In the genomic region with DNA sequence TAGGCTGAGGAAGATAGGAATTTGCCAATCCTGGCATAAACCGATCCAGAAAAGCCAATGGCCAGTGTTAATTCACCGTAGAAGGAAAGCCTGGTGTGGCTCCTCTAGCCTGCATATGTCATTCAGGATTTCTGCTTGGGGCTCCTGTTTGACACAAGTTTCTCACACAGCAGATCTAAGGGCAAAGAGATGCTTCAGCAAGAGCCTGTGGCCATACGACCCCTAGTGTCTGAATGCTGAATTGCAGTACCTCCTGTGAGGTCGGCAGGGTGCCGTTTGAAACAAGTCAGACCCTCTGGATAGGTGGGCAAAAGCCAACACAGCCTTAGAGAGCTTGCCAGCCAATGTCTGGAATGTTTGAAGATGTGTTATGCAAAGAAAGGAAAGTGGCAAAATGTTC, we compare ENCODE assay signal across 8 mouse cellular contexts. TPM values are rescaled to one million over a fixed set of nuclear protein-coding genes. Genes with fewer than 3 reads are reported as not detected.
DNase-seq lines count a peak whose midpoint lies in the region; ATAC-seq and TF ChIP-seq lines count a peak whose summit lies in the region.

No protein-coding gene starts in this region.

- H3K4me2 ChIP-seq in hindbrain, embryonic 12.5 days (replicated peaks), result no peak overlapping the region

- 0 out of 2 replicates have a peak, but pooled peaks cover 4% of the 10 kb centered on the region for H3K4me1 ChIP-seq in hindbrain, embryonic 10.5 days (replicated peaks)
- peaks cover 10% of the 10 kb centered on the region for H3K4me1 ChIP-seq in hindbrain, embryonic 12.5 days
- H3K4me1 ChIP-seq in embryonic facial prominence, embryonic 10.5 days, result no peaks in the 10 kb centered on the region
- H3K4me1 ChIP-seq in heart, adult 2 months (ENCODE audit: control insufficient read depth, insufficient read depth, low read length), result no peaks in the 10 kb centered on the region

- peak; percentile 73 for DNase-seq in hindbrain, embryonic 10.5 days (ENCODE audit: low spot score)
- peak; percentile 63 for DNase-seq in adrenal gland, postnatal 25 days
- peak; percentile 75 for DNase-seq in embryonic facial prominence, embryonic 10.5 days (ENCODE audit: low spot score)
- DNase-seq in heart, adult 2 months, result peak; percentile 38 to 74
- peak; percentile 39 for DNase-seq in layer of hippocampus, adult 9-11 months
- peak; percentile 46 to 75 for DNase-seq in lung, postnatal 4 days
- DNase-seq in right cerebral cortex, postnatal 4 days, result peak; percentile 62

- peak; percentile 99 for TF ChIP-seq CTCF in heart, adult 2 months (IDR thresholded peaks at IDR 0.05)

- 26% methylated on average over 5 of the region's 5 CpGs for WGBS in hindbrain, embryonic 10.5 days
- WGBS in hindbrain, embryonic 12.5 days, result 22% methylated on average over 5 of the region's 5 CpGs
- WGBS in embryonic facial prominence, embryonic 10.5 days, result 26% methylated on average over 5 of the region's 5 CpGs
- 18% methylated on average over 5 of the region's 5 CpGs for WGBS in heart, adult 2 months

- H3K27me3 ChIP-seq in hindbrain, embryonic 10.5 days (ENCODE audit: insufficient read depth, poor library complexity, severe bottlenecking), result no peaks in the 10 kb centered on the region
- no peaks in the 10 kb centered on the region for H3K27me3 ChIP-seq in hindbrain, embryonic 12.5 days
- no peaks in the 10 kb centered on the region for H3K27me3 ChIP-seq in embryonic facial prominence, embryonic 10.5 days (replicated peaks; ENCODE audit: low read depth, poor library complexity, severe bottlenecking)
- no peaks in the 10 kb centered on the region for H3K27me3 ChIP-seq in heart, adult 2 months (ENCODE audit: control insufficient read depth, insufficient read depth, low read length)

- ATAC-seq in hindbrain, embryonic 12.5 days (ENCODE audit: low FRiP score), result no peak

- no peaks in the 10 kb centered on the region for H3K36me3 ChIP-seq in hindbrain, embryonic 10.5 days
- H3K36me3 ChIP-seq in hindbrain, embryonic 12.5 days, result no peaks in the 10 kb centered on the region
- H3K36me3 ChIP-seq in embryonic facial prominence, embryonic 10.5 days (replicated peaks), result no peaks in the 10 kb centered on the region
- no peaks in the 10 kb centered on the region for H3K36me3 ChIP-seq in heart, adult 2 months (ENCODE audit: control insufficient read depth, insufficient read depth, low read length)

- 0 out of 2 replicates have a peak, but pooled peaks have one; percentile 22 for TF ChIP-seq EP300 in heart, adult 2 months (IDR thresholded peaks at IDR 0.05; ENCODE audit: insufficient read depth, low read depth, low read length)

- no peak for TF ChIP-seq POLR2A in heart, adult 2 months (IDR thresholded peaks at IDR 0.05; ENCODE audit: insufficient read depth, low read depth, low read length)

- H3K9me3 ChIP-seq in hindbrain, embryonic 10.5 days, result no peaks in the 10 kb centered on the region
- H3K9me3 ChIP-seq in hindbrain, embryonic 12.5 days (replicated peaks), result no peaks in the 10 kb centered on the region
- no peaks in the 10 kb centered on the region for H3K9me3 ChIP-seq in embryonic facial prominence, embryonic 10.5 days

- H3K27ac ChIP-seq in hindbrain, embryonic 10.5 days, result no peak overlapping the region
- no peak overlapping the region for H3K27ac ChIP-seq in hindbrain, embryonic 12.5 days
- no peak overlapping the region for H3K27ac ChIP-seq in embryonic facial prominence, embryonic 10.5 days (replicated peaks)
- H3K27ac ChIP-seq in heart, adult 2 months, result no peak overlapping the region

- H3K79me2 ChIP-seq in heart, adult 2 months (replicated peaks; ENCODE audit: control insufficient read depth, insufficient read depth, low read length), result no peaks in the 10 kb centered on the region

- no peak overlapping the region for H3K4me3 ChIP-seq in hindbrain, embryonic 10.5 days
- H3K4me3 ChIP-seq in hindbrain, embryonic 12.5 days, result no peak overlapping the region
- no peak overlapping the region for H3K4me3 ChIP-seq in embryonic facial prominence, embryonic 10.5 days
- H3K4me3 ChIP-seq in heart, adult 2 months, result no peak overlapping the region

- no peak overlapping the region for H3K9ac ChIP-seq in hindbrain, embryonic 12.5 days
- no peak overlapping the region for H3K9ac ChIP-seq in heart, adult 2 months (ENCODE audit: low read depth, low read length)

- intact Hi-C loops in heart, adult 2 months (cut with DNase I), result loop anchor here (1.0 to 5.0 kb wide), 2 partner anchors 112 to 144 kb away; partner anchors contain the start of gene Mrpl39

RNA-seq across cellular contexts. Expression of gene Atp5j, which starts 43.7 kb away (rescaled TPM):
- polyA plus RNA-seq in hindbrain, embryonic 10.5 days (2016; fragmentation: Nextera tagmentation; extraction: Ambion mirVana), result 802 and 846 TPM in 2 replicates
- 660 and 698 TPM in 2 replicates for polyA plus RNA-seq in hindbrain, embryonic 12.5 days (2016; fragmentation: Nextera tagmentation; extraction: Ambion mirVana)
- 504 and 526 TPM in 2 replicates for total RNA-seq in adrenal gland, postnatal 25 days (2021)
- 805 and 857 TPM in 2 replicates for polyA plus RNA-seq in embryonic facial prominence, embryonic 10.5 days (2016; fragmentation: Nextera tagmentation; extraction: Ambion mirVana)
- 1,000 to 10,000 TPM; 1,617 to 1,909 TPM for total RNA-seq in heart, adult 2 months (2021)
- 665 and 1,027 TPM in 2 replicates for polyA plus RNA-seq in heart, adult 2 months (2012; rRNA removed)

RNA-seq across cellular contexts. Expression of gene Gabpa, which starts 44.4 kb away (rescaled TPM):
- 28.5 and 35.1 TPM in 2 replicates for polyA plus RNA-seq in hindbrain, embryonic 10.5 days (2016; fragmentation: Nextera tagmentation; extraction: Ambion mirVana)
- 36.9 and 38.1 TPM in 2 replicates for polyA plus RNA-seq in hindbrain, embryonic 12.5 days (2016; fragmentation: Nextera tagmentation; extraction: Ambion mirVana)
- total RNA-seq in adrenal gland, postnatal 25 days (2021), result 47.4 and 49.2 TPM in 2 replicates
- 38.7 and 40.4 TPM in 2 replicates for polyA plus RNA-seq in embryonic facial prominence, embryonic 10.5 days (2016; fragmentation: Nextera tagmentation; extraction: Ambion mirVana)
- 10 to 100 TPM; 41.3 to 42.6 TPM for total RNA-seq in heart, adult 2 months (2021)
- polyA plus RNA-seq in heart, adult 2 months (2012; rRNA removed), result 10.4 and 22.1 TPM in 2 replicates
